29 mouse cellular contexts compared by ENCODE assay signal in genomic region chr14:79893241-79893640, GRCm38 (mm10).
DNase-seq lines count a peak whose midpoint lies in the region; ATAC-seq and TF ChIP-seq lines count a peak whose summit lies in the region.
"Had no signal": no experiment of that assay in that cellular context is flagged by ENCODE, and none has a peak within 500 bp of the region (broad histone marks: within the 10 kb centered on the region; RNA-seq: fewer than 3 reads in every experiment).

No protein-coding gene starts in this region.

- H3K4me1 ChIP-seq in hindbrain, embryonic 13.5 days (replicated peaks): peaks cover 10% of the 10 kb centered on the region
- H3K4me1 ChIP-seq in hindbrain, embryonic 14.5 days (replicated peaks; ENCODE audit: control insufficient read depth, insufficient read depth, low read length): no peaks in the 10 kb centered on the region
- H3K4me1 ChIP-seq in hindbrain, embryonic 16.5 days (ENCODE audit: control insufficient read depth, insufficient read depth, low read depth, low read length): peaks cover 7% of the 10 kb centered on the region
- H3K4me1 ChIP-seq in hindbrain, embryonic 12.5 days: peaks cover 5% of the 10 kb centered on the region
- no peaks in the 10 kb centered on the region for H3K4me1 ChIP-seq in midbrain, embryonic 16.5 days (ENCODE audit: control insufficient read depth, insufficient read depth, low read length)
- H3K4me1 ChIP-seq in midbrain, postnatal 0 days (ENCODE audit: insufficient read depth, low read length): no peaks in the 10 kb centered on the region
- H3K4me1 ChIP-seq in neural tube, embryonic 14.5 days (ENCODE audit: control insufficient read depth, insufficient read depth, low read length): no peaks in the 10 kb centered on the region
- H3K4me1 ChIP-seq: embryonic facial prominence, embryonic 15.5 days had no signal

- ATAC-seq in hindbrain, embryonic 13.5 days (ENCODE audit: low FRiP score): peak; percentile 43; the same call in 1 of the 2 replicates
- no peak for ATAC-seq in hindbrain, embryonic 14.5 days (ENCODE audit: low FRiP score)
- peak; percentile 45; the same call in 1 of the 2 replicates for ATAC-seq in hindbrain, embryonic 16.5 days
- no peak for ATAC-seq in hindbrain, embryonic 12.5 days (ENCODE audit: low FRiP score)
- ATAC-seq in midbrain, embryonic 16.5 days: peak; percentile 48; the same call in 1 of the 2 replicates
- no peak for ATAC-seq in midbrain, postnatal 0 days (ENCODE audit: low FRiP score)
- ATAC-seq in neural tube, embryonic 14.5 days (ENCODE audit: low read depth): peak; percentile 54; the same call in 1 of the 2 replicates
- ATAC-seq: activated CD4-positive, CD25-positive, alpha-beta regulatory T cell, adult 4 months; CD4-positive, CD25-positive, alpha-beta regulatory T cell, adult 4 months; forebrain, embryonic 14.5 days; Patski had no signal

- H3K27ac ChIP-seq in hindbrain, embryonic 13.5 days: 0 out of 2 replicates have a peak overlapping the region, but pooled peaks have one; percentile 0
- no peak overlapping the region for H3K27ac ChIP-seq in hindbrain, embryonic 14.5 days
- no peak overlapping the region for H3K27ac ChIP-seq in hindbrain, embryonic 16.5 days (ENCODE audit: low read depth, low read length)
- H3K27ac ChIP-seq in hindbrain, embryonic 12.5 days: no peak overlapping the region
- H3K27ac ChIP-seq in midbrain, embryonic 16.5 days (ENCODE audit: low read length): no peak overlapping the region; the same call in 1 of the 2 replicates
- H3K27ac ChIP-seq in midbrain, postnatal 0 days (ENCODE audit: low read depth, low read length): no peak overlapping the region
- H3K27ac ChIP-seq in neural tube, embryonic 14.5 days (ENCODE audit: low read depth, low read length): no peak overlapping the region
- H3K27ac ChIP-seq: embryonic facial prominence, embryonic 13.5 days; embryonic facial prominence, embryonic 15.5 days; forebrain, embryonic 10.5 days; forebrain, embryonic 12.5 days had no signal

- peaks cover 28% of the 10 kb centered on the region for H3K27me3 ChIP-seq in hindbrain, embryonic 13.5 days
- H3K27me3 ChIP-seq in hindbrain, embryonic 14.5 days (ENCODE audit: control insufficient read depth, insufficient read depth, low read length): no peaks in the 10 kb centered on the region
- H3K27me3 ChIP-seq in hindbrain, embryonic 16.5 days (replicated peaks; ENCODE audit: control insufficient read depth, insufficient read depth, low read length): no peaks in the 10 kb centered on the region
- H3K27me3 ChIP-seq in hindbrain, embryonic 12.5 days: peaks cover 11% of the 10 kb centered on the region
- no peaks in the 10 kb centered on the region for H3K27me3 ChIP-seq in midbrain, embryonic 16.5 days (ENCODE audit: control insufficient read depth, insufficient read depth, low read depth, low read length)
- H3K27me3 ChIP-seq in midbrain, postnatal 0 days (ENCODE audit: insufficient read depth, low read length): no peaks in the 10 kb centered on the region; the same call in 1 of the 2 replicates
- H3K27me3 ChIP-seq in neural tube, embryonic 14.5 days (ENCODE audit: control insufficient read depth, insufficient read depth, low read length): peaks cover 6% of the 10 kb centered on the region; the same call in 1 of the 2 replicates
- H3K27me3 ChIP-seq: CH12.LX; embryonic facial prominence, embryonic 13.5 days; embryonic facial prominence, embryonic 15.5 days had no signal

- H3K9ac ChIP-seq in hindbrain, embryonic 13.5 days: no peak overlapping the region
- no peak overlapping the region for H3K9ac ChIP-seq in hindbrain, embryonic 14.5 days
- no peak overlapping the region for H3K9ac ChIP-seq in hindbrain, embryonic 16.5 days (ENCODE audit: low read depth, low read length)
- H3K9ac ChIP-seq in hindbrain, embryonic 12.5 days: no peak overlapping the region
- no peak overlapping the region for H3K9ac ChIP-seq in midbrain, embryonic 16.5 days (ENCODE audit: low read depth, low read length)
- H3K9ac ChIP-seq in midbrain, postnatal 0 days (replicated peaks; ENCODE audit: low read length, poor library complexity, severe bottlenecking): no peak overlapping the region
- H3K9ac ChIP-seq in neural tube, embryonic 14.5 days (replicated peaks; ENCODE audit: low read depth, low read length): no peak overlapping the region
- H3K9ac ChIP-seq: embryonic facial prominence, embryonic 13.5 days; embryonic facial prominence, embryonic 15.5 days; forebrain, embryonic 12.5 days had no signal

- TF ChIP-seq CTCF in midbrain, postnatal 0 days (IDR thresholded peaks at IDR 0.05): no peak

- DNase-seq in hindbrain, embryonic 14.5 days (ENCODE audit: low spot score): no peak
- DNase-seq in midbrain, postnatal 0 days (ENCODE audit: low spot score): no peak
- DNase-seq in cerebellum, postnatal 25 days: no peak
- DNase-seq: adrenal gland, adult 8-10 months; adrenal gland, postnatal 14 days; adrenal gland, postnatal 36 days; B cell, adult 2 months; cerebellum, adult 11-12 months; cerebellum, adult 2 months; cerebellum, adult 9-10 months; cerebellum, postnatal 10 days; cerebellum, postnatal 36 days; embryo, embryonic 11 days had no signal

- H3K9me3 ChIP-seq in hindbrain, embryonic 13.5 days: no peaks in the 10 kb centered on the region
- no peaks in the 10 kb centered on the region for H3K9me3 ChIP-seq in hindbrain, embryonic 14.5 days (ENCODE audit: control insufficient read depth, low read length)
- H3K9me3 ChIP-seq in hindbrain, embryonic 16.5 days (ENCODE audit: control insufficient read depth, low read length): no peaks in the 10 kb centered on the region
- no peaks in the 10 kb centered on the region for H3K9me3 ChIP-seq in hindbrain, embryonic 12.5 days (replicated peaks)
- no peaks in the 10 kb centered on the region for H3K9me3 ChIP-seq in midbrain, embryonic 16.5 days (replicated peaks; ENCODE audit: control insufficient read depth, low read length, poor library complexity, severe bottlenecking)
- H3K9me3 ChIP-seq in midbrain, postnatal 0 days (ENCODE audit: low read length): no peaks in the 10 kb centered on the region
- no peaks in the 10 kb centered on the region for H3K9me3 ChIP-seq in neural tube, embryonic 14.5 days (ENCODE audit: control insufficient read depth, low read length)
- H3K9me3 ChIP-seq: embryonic facial prominence, embryonic 13.5 days; embryonic facial prominence, embryonic 15.5 days; forebrain, embryonic 10.5 days; forebrain, embryonic 12.5 days had no signal

- no peak overlapping the region for H3K4me3 ChIP-seq in hindbrain, embryonic 13.5 days
- no peak overlapping the region for H3K4me3 ChIP-seq in hindbrain, embryonic 14.5 days (replicated peaks; ENCODE audit: low read length)
- no peak overlapping the region for H3K4me3 ChIP-seq in hindbrain, embryonic 16.5 days (ENCODE audit: low read length)
- no peak overlapping the region for H3K4me3 ChIP-seq in hindbrain, embryonic 12.5 days
- no peak overlapping the region for H3K4me3 ChIP-seq in midbrain, embryonic 16.5 days (ENCODE audit: low read depth, low read length)
- H3K4me3 ChIP-seq in midbrain, postnatal 0 days (ENCODE audit: low read depth, low read length): no peak overlapping the region
- no peak overlapping the region for H3K4me3 ChIP-seq in neural tube, embryonic 14.5 days (ENCODE audit: low read depth, low read length)
- H3K4me3 ChIP-seq: embryonic facial prominence, embryonic 13.5 days; embryonic facial prominence, embryonic 15.5 days; erythroblast, embryonic 14.5 days; forebrain, embryonic 10.5 days; forebrain, embryonic 12.5 days had no signal

- no peak overlapping the region for H3K4me2 ChIP-seq in hindbrain, embryonic 13.5 days
- H3K4me2 ChIP-seq in hindbrain, embryonic 14.5 days (replicated peaks): no peak overlapping the region
- H3K4me2 ChIP-seq in hindbrain, embryonic 16.5 days (ENCODE audit: low read length): no peak overlapping the region
- H3K4me2 ChIP-seq in hindbrain, embryonic 12.5 days (replicated peaks): no peak overlapping the region
- H3K4me2 ChIP-seq in midbrain, embryonic 16.5 days (ENCODE audit: low read length): no peak overlapping the region
- no peak overlapping the region for H3K4me2 ChIP-seq in midbrain, postnatal 0 days (ENCODE audit: low read depth, low read length, poor library complexity, severe bottlenecking)
- H3K4me2 ChIP-seq in neural tube, embryonic 14.5 days (ENCODE audit: low read depth, low read length): no peak overlapping the region
- H3K4me2 ChIP-seq: embryonic facial prominence, embryonic 13.5 days; embryonic facial prominence, embryonic 15.5 days; forebrain, embryonic 12.5 days had no signal

- 55% methylated on average over 4 of the region's 4 CpGs for WGBS in hindbrain, embryonic 13.5 days
- WGBS in hindbrain, embryonic 14.5 days: 52% methylated on average over 4 of the region's 4 CpGs
- WGBS in hindbrain, embryonic 16.5 days: 34% methylated on average over 4 of the region's 4 CpGs
- 73% methylated on average over 4 of the region's 4 CpGs for WGBS in hindbrain, embryonic 12.5 days
- 41% methylated on average over 4 of the region's 4 CpGs for WGBS in midbrain, embryonic 16.5 days
- WGBS in midbrain, postnatal 0 days: 27% methylated on average over 4 of the region's 4 CpGs
- whole genome bisulfite sequencing in neural tube, embryonic 14.5 days: 54% methylated on average over 4 of the region's 4 CpGs

- no peaks in the 10 kb centered on the region for H3K36me3 ChIP-seq in hindbrain, embryonic 13.5 days
- no peaks in the 10 kb centered on the region for H3K36me3 ChIP-seq in hindbrain, embryonic 14.5 days (replicated peaks; ENCODE audit: control insufficient read depth, insufficient read depth)
- no peaks in the 10 kb centered on the region for H3K36me3 ChIP-seq in hindbrain, embryonic 16.5 days (ENCODE audit: control insufficient read depth, insufficient read depth, low read length)
- no peaks in the 10 kb centered on the region for H3K36me3 ChIP-seq in hindbrain, embryonic 12.5 days
- H3K36me3 ChIP-seq in midbrain, embryonic 16.5 days (ENCODE audit: control insufficient read depth, insufficient read depth, low read length): no peaks in the 10 kb centered on the region
- H3K36me3 ChIP-seq in midbrain, postnatal 0 days (ENCODE audit: insufficient read depth, low read length): no peaks in the 10 kb centered on the region
- H3K36me3 ChIP-seq in neural tube, embryonic 14.5 days (ENCODE audit: control insufficient read depth, insufficient read depth, low read length): no peaks in the 10 kb centered on the region
- H3K36me3 ChIP-seq: embryonic facial prominence, embryonic 13.5 days; embryonic facial prominence, embryonic 15.5 days; forebrain, embryonic 10.5 days; forebrain, embryonic 12.5 days; G1E had no signal

Comparison
In these comparisons a context has a peak if more than half of its experiments do, and no peak if none do; other contexts are left out.
1. ATAC-seq: peak in hindbrain, embryonic 13.5 days (single experiment), hindbrain, embryonic 16.5 days (single experiment), midbrain, embryonic 16.5 days (single experiment) and neural tube, embryonic 14.5 days (single experiment); none in hindbrain, embryonic 14.5 days (single experiment), hindbrain, embryonic 12.5 days (single experiment) and midbrain, postnatal 0 days (single experiment).